ENCODE assay signal across 8 mouse cellular contexts in the genomic region with DNA sequence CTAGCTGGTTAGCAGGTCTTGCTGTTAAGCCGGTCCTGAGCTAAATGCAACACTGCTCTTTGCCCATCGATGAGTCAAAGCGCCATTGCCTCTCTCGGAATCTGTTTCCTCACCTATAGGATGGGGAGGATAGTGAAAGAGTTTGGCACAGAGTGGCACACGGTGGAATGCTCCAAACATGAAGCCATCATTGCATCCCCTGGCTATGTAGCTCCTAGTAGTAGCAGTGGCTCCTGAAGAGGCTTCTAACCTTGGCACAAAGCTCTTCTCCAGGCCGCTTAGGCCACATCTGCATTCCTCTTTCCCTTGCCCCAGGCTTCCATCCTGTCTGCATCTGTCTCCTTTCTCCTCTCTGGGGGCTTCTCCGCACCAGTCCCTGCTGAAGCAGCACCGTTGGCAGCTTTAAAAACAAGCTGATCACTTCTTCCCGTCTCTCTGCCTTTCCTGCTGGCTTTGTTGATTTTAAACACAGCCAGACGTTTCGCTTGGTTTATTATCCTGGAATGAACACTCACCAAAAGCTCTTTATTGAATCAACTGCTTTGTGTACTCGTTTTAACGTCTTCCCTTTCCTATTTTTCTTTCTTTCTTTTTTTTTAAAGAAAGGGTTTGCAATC.
DNase-seq lines count a peak whose midpoint lies in the region; ATAC-seq and TF ChIP-seq lines count a peak whose summit lies in the region.
"Had no signal": no experiment of that assay in that cellular context is flagged by ENCODE, and none has a peak within 500 bp of the region (broad histone marks: within the 10 kb centered on the region; RNA-seq: fewer than 3 reads in every experiment).

No protein-coding gene starts in this region.

- 42% methylated on average over 13 of the region's 13 CpGs for WGBS in lung, embryonic 16.5 days
- WGBS in lung, postnatal 0 days, result 38% methylated on average over 13 of the region's 13 CpGs
- WGBS in forebrain, postnatal 0 days, result 33% methylated on average over 13 of the region's 13 CpGs
- WGBS in midbrain, embryonic 10.5 days, result 48% methylated on average over 13 of the region's 13 CpGs

- H3K36me3 ChIP-seq in lung, embryonic 16.5 days (ENCODE audit: control insufficient read depth, insufficient read depth, low read length), result no peaks in the 10 kb centered on the region
- no peaks in the 10 kb centered on the region for H3K36me3 ChIP-seq in lung, postnatal 0 days (ENCODE audit: insufficient read depth, low read length)
- no peaks in the 10 kb centered on the region for H3K36me3 ChIP-seq in forebrain, postnatal 0 days (ENCODE audit: insufficient read depth)
- H3K36me3 ChIP-seq in midbrain, embryonic 10.5 days, result peaks cover 30% of the 10 kb centered on the region

- H3K4me3 ChIP-seq in lung, embryonic 16.5 days (ENCODE audit: low read length), result peak overlapping the region; percentile 24
- no peak overlapping the region for H3K4me3 ChIP-seq in lung, postnatal 0 days (ENCODE audit: low read depth, low read length)
- no peak overlapping the region for H3K4me3 ChIP-seq in forebrain, postnatal 0 days (ENCODE audit: low read depth, low read length)
- peak overlapping the region; percentile 39 for H3K4me3 ChIP-seq in midbrain, embryonic 10.5 days

- no peak for TF ChIP-seq EP300 in lung, postnatal 0 days (IDR thresholded peaks at IDR 0.05)

- no peak for ATAC-seq in lung, embryonic 16.5 days (ENCODE audit: low read depth)
- no peak for ATAC-seq in lung, postnatal 0 days
- no peak; the same call in 1 of the 2 replicates for ATAC-seq in forebrain, postnatal 0 days
- ATAC-seq in activated CD4-positive, CD25-positive, alpha-beta regulatory T cell, adult 4 months, result no peak

- H3K4me2 ChIP-seq in lung, embryonic 16.5 days (ENCODE audit: low read depth, low read length), result peak overlapping the region; percentile 45
- no peak overlapping the region for H3K4me2 ChIP-seq in lung, postnatal 0 days (replicated peaks; ENCODE audit: low read depth, low read length)
- no peak overlapping the region for H3K4me2 ChIP-seq in forebrain, postnatal 0 days (ENCODE audit: low read depth)

- no peaks in the 10 kb centered on the region for H3K27me3 ChIP-seq in lung, embryonic 16.5 days (ENCODE audit: control insufficient read depth, insufficient read depth, low read depth, low read length)
- H3K27me3 ChIP-seq in lung, postnatal 0 days (replicated peaks; ENCODE audit: insufficient read depth, low read length), result no peaks in the 10 kb centered on the region
- no peaks in the 10 kb centered on the region for H3K27me3 ChIP-seq in forebrain, postnatal 0 days (ENCODE audit: insufficient read depth, low read length)
- 0 out of 2 replicates have a peak, but pooled peaks cover 8% of the 10 kb centered on the region for H3K27me3 ChIP-seq in midbrain, embryonic 10.5 days (ENCODE audit: low read depth, poor library complexity, severe bottlenecking)

- DNase-seq in lung, postnatal 0 days (ENCODE audit: low spot score), result no peak
- DNase-seq in forebrain, postnatal 0 days, result peak; percentile 70
- peak; percentile 39 for DNase-seq in midbrain, embryonic 10.5 days (ENCODE audit: low spot score)
- no peak for DNase-seq in frontal cortex, postnatal 36 days (ENCODE audit: low spot score in 2 of 2)
- DNase-seq in left cerebral cortex, adult 8-10 months (ENCODE audit: low spot score in 2 of 2), result no peak
- DNase-seq: thymus, adult 18-20 months had no signal

- no peaks in the 10 kb centered on the region for H3K9me3 ChIP-seq in lung, embryonic 16.5 days (ENCODE audit: control insufficient read depth, low read length)
- no peaks in the 10 kb centered on the region for H3K9me3 ChIP-seq in lung, postnatal 0 days (ENCODE audit: low read length)
- no peaks in the 10 kb centered on the region for H3K9me3 ChIP-seq in forebrain, postnatal 0 days (ENCODE audit: low read length)
- no peaks in the 10 kb centered on the region for H3K9me3 ChIP-seq in midbrain, embryonic 10.5 days (replicated peaks)

- H3K27ac ChIP-seq in lung, embryonic 16.5 days (ENCODE audit: low read length), result peak overlapping the region; percentile 97
- no peak overlapping the region for H3K27ac ChIP-seq in lung, postnatal 0 days (ENCODE audit: low read length)
- peak overlapping the region; percentile 76 for H3K27ac ChIP-seq in forebrain, postnatal 0 days (ENCODE audit: low read depth, low read length)
- H3K27ac ChIP-seq in midbrain, embryonic 10.5 days (replicated peaks), result peak overlapping the region; percentile 89

- H3K9ac ChIP-seq in lung, embryonic 16.5 days (ENCODE audit: low read length), result peak overlapping the region; percentile 11
- no peak overlapping the region for H3K9ac ChIP-seq in lung, postnatal 0 days (replicated peaks; ENCODE audit: low read depth)
- no peak overlapping the region for H3K9ac ChIP-seq in forebrain, postnatal 0 days

- peaks cover 42% of the 10 kb centered on the region for H3K4me1 ChIP-seq in lung, embryonic 16.5 days (replicated peaks; ENCODE audit: control insufficient read depth, insufficient read depth, low read length)
- H3K4me1 ChIP-seq in lung, postnatal 0 days (ENCODE audit: insufficient read depth, low read depth, low read length), result peaks cover 18% of the 10 kb centered on the region; the same call in 1 of the 2 replicates
- H3K4me1 ChIP-seq in forebrain, postnatal 0 days (ENCODE audit: insufficient read depth), result peaks cover 11% of the 10 kb centered on the region
- H3K4me1 ChIP-seq in midbrain, embryonic 10.5 days, result peaks cover 79% of the 10 kb centered on the region

- TF ChIP-seq CTCF in lung, postnatal 0 days (IDR thresholded peaks at IDR 0.05), result no peak
- TF ChIP-seq CTCF in forebrain, postnatal 0 days (IDR thresholded peaks at IDR 0.05; ENCODE audit: low read depth), result no peak

Comparison
In these comparisons a context has a peak if more than half of its experiments do, and no peak if none do; other contexts are left out.
1. H3K4me3 ChIP-seq: peak in lung, embryonic 16.5 days (single experiment) and midbrain, embryonic 10.5 days (single experiment); none in lung, postnatal 0 days (single experiment) and forebrain, postnatal 0 days (single experiment).
2. DNase-seq: peak in forebrain, postnatal 0 days (single experiment) and midbrain, embryonic 10.5 days (single experiment); none in lung, postnatal 0 days (single experiment), frontal cortex, postnatal 36 days (0 of 2) and left cerebral cortex, adult 8-10 months (0 of 2).